ENCODE assay signal across 7 mouse cellular contexts in the genomic region with DNA sequence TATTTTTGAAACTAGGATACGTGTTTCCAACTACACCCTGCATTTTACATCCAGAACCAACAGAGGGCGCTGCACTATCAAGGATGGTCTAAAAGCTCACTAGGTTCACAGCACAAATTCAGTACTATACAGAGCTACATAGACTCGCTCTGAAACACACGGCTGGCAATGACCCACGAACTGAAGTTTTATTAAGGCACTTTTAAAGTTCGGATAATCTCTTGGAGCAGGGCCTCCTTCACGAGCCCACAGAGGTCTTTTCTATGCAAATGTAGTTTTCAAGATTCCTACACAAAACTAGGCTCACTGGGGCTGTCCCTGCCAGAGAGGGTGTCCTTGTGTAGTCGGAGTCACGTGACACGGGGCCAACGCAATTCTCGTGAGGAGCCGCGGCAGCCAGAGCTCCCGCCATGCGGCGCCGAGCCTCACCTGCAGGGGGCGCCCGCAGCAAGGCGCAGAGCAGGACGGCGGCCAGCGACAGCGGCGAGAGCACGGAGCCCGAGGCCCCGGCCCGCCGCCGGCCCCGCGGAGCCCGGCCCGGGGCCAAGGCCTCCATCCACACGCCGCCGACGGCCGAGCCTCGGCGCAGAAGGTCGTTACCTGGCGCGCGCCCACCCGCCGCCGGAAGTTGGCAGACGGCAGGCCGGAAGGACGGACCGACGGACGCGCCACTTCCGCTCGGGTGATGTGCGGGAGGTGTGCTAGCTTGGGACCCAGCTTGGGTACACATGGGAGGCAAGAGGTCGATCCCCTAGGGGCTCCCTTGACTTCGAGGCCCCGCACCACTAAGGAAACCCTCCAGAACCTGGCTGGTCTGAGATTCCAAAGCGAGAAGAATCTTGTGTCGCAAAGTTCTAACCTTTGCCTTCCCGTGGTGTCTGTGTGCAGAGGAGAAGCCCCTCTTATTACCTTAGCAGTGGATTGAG. TPM values are rescaled to one million over a fixed set of nuclear protein-coding genes. Genes with fewer than 3 reads are reported as not detected.
DNase-seq lines count a peak whose midpoint lies in the region; ATAC-seq and TF ChIP-seq lines count a peak whose summit lies in the region.

TSS of gene Spata48 (plus strand) at position 460 of the 926 bp plus-strand sequence.
TSS of gene Zpbp (minus strand) at position 774 of the 926 bp plus-strand sequence.

- no peaks in the 10 kb centered on the region for H3K9me3 ChIP-seq in embryonic facial prominence, embryonic 13.5 days
- H3K9me3 ChIP-seq in limb, embryonic 13.5 days, result no peaks in the 10 kb centered on the region
- H3K9me3 ChIP-seq in midbrain, embryonic 16.5 days (replicated peaks; ENCODE audit: control insufficient read depth, low read length, poor library complexity, severe bottlenecking), result no peaks in the 10 kb centered on the region

- H3K36me3 ChIP-seq in embryonic facial prominence, embryonic 13.5 days, result no peaks in the 10 kb centered on the region
- no peaks in the 10 kb centered on the region for H3K36me3 ChIP-seq in heart, adult 2 months (ENCODE audit: control insufficient read depth, insufficient read depth, low read length)
- H3K36me3 ChIP-seq in limb, embryonic 13.5 days, result no peaks in the 10 kb centered on the region
- H3K36me3 ChIP-seq in midbrain, embryonic 16.5 days (ENCODE audit: control insufficient read depth, insufficient read depth, low read length), result no peaks in the 10 kb centered on the region

- intact Hi-C loops in heart, adult 2 months (cut with DNase I), result loop anchor here (1.0 to 10.0 kb wide), 2 partner anchors 326 to 513 kb away; no protein-coding TSS in a partner anchor

- no peaks in the 10 kb centered on the region for H3K4me1 ChIP-seq in embryonic facial prominence, embryonic 13.5 days
- no peaks in the 10 kb centered on the region for H3K4me1 ChIP-seq in heart, adult 2 months (ENCODE audit: control insufficient read depth, insufficient read depth, low read length)
- H3K4me1 ChIP-seq in limb, embryonic 13.5 days, result no peaks in the 10 kb centered on the region
- peaks cover 3% of the 10 kb centered on the region; the same call in 1 of the 2 replicates for H3K4me1 ChIP-seq in midbrain, embryonic 16.5 days (ENCODE audit: control insufficient read depth, insufficient read depth, low read length)

- TF ChIP-seq POLR2A in heart, adult 2 months (IDR thresholded peaks at IDR 0.05; ENCODE audit: insufficient read depth, low read depth, low read length), result peak; percentile 34; the same call in 1 of the 2 replicates

- peak; percentile 94 for ATAC-seq in embryonic facial prominence, embryonic 13.5 days (ENCODE audit: insufficient number of reproducible peaks, insufficient read depth, low FRiP score, low TSS enrichment, low read depth)
- peak; percentile 98 for ATAC-seq in limb, embryonic 13.5 days (ENCODE audit: low FRiP score, low read depth)
- peak; percentile 98 for ATAC-seq in midbrain, embryonic 16.5 days

- DNase-seq in adrenal gland, postnatal 36 days, result peak; percentile 87 to 91
- peak; percentile 88 to 92 for DNase-seq in heart, adult 2 months
- peak; percentile 90 to 92 for DNase-seq in kidney, adult 8-10 months
- peak; percentile 84 to 90 for DNase-seq in spleen, postnatal 14 days (ENCODE audit: low spot score in 2 of 2)

- 2% methylated on average over 64 of the region's 66 CpGs for WGBS in embryonic facial prominence, embryonic 13.5 days
- 3% methylated on average over 66 of the region's 66 CpGs for WGBS in heart, adult 2 months
- WGBS in limb, embryonic 13.5 days, result 3% methylated on average over 66 of the region's 66 CpGs
- WGBS in midbrain, embryonic 16.5 days, result 3% methylated on average over 63 of the region's 66 CpGs

- H3K9ac ChIP-seq in embryonic facial prominence, embryonic 13.5 days, result peak within 1 kb of the TSS; percentile 82
- H3K9ac ChIP-seq in heart, adult 2 months (ENCODE audit: low read depth, low read length), result peak within 1 kb of the TSS; percentile 68
- peak within 1 kb of the TSS; percentile 67 for H3K9ac ChIP-seq in limb, embryonic 13.5 days
- peak within 1 kb of the TSS; percentile 74 for H3K9ac ChIP-seq in midbrain, embryonic 16.5 days (ENCODE audit: low read depth, low read length)

- H3K4me3 ChIP-seq in embryonic facial prominence, embryonic 13.5 days, result peak within 1 kb of the TSS; percentile 66
- H3K4me3 ChIP-seq in heart, adult 2 months, result peak within 1 kb of the TSS; percentile 46
- peak within 1 kb of the TSS; percentile 62 for H3K4me3 ChIP-seq in limb, embryonic 13.5 days
- peak within 1 kb of the TSS; percentile 70 for H3K4me3 ChIP-seq in midbrain, embryonic 16.5 days (ENCODE audit: low read depth, low read length)

- no peaks in the 10 kb centered on the region for H3K79me2 ChIP-seq in heart, adult 2 months (replicated peaks; ENCODE audit: control insufficient read depth, insufficient read depth, low read length)

- H3K27ac ChIP-seq in embryonic facial prominence, embryonic 13.5 days, result peak within 1 kb of the TSS; percentile 57
- H3K27ac ChIP-seq in heart, adult 2 months, result peak within 1 kb of the TSS; percentile 58
- H3K27ac ChIP-seq in limb, embryonic 13.5 days, result peak within 1 kb of the TSS; percentile 70
- peak within 1 kb of the TSS; percentile 85 for H3K27ac ChIP-seq in midbrain, embryonic 16.5 days (ENCODE audit: low read length)

- TF ChIP-seq CTCF in heart, adult 2 months (IDR thresholded peaks at IDR 0.05), result peak; percentile 70

- peaks cover 3% of the 10 kb centered on the region; the same call in 1 of the 2 replicates for H3K27me3 ChIP-seq in embryonic facial prominence, embryonic 13.5 days
- H3K27me3 ChIP-seq in heart, adult 2 months (ENCODE audit: control insufficient read depth, insufficient read depth, low read length), result no peaks in the 10 kb centered on the region
- no peaks in the 10 kb centered on the region for H3K27me3 ChIP-seq in limb, embryonic 13.5 days
- no peaks in the 10 kb centered on the region for H3K27me3 ChIP-seq in midbrain, embryonic 16.5 days (ENCODE audit: control insufficient read depth, insufficient read depth, low read depth, low read length)

- 0 out of 2 replicates have a peak, but pooled peaks have one; percentile 6 for TF ChIP-seq EP300 in heart, adult 2 months (IDR thresholded peaks at IDR 0.05; ENCODE audit: insufficient read depth, low read depth, low read length)

- H3K4me2 ChIP-seq in embryonic facial prominence, embryonic 13.5 days, result peak within 1 kb of the TSS; percentile 64
- H3K4me2 ChIP-seq in limb, embryonic 13.5 days (replicated peaks), result peak within 1 kb of the TSS; percentile 69
- peak within 1 kb of the TSS; percentile 70 for H3K4me2 ChIP-seq in midbrain, embryonic 16.5 days (ENCODE audit: low read length)

RNA-seq across cellular contexts. Expression of gene Spata48, which starts in this region (rescaled TPM):
- total RNA-seq in adrenal gland, postnatal 36 days (2021), result 1 to 10 TPM in 1 of 2 experiments, under 1 TPM in 1; 0.50 to 1.1 TPM
- 0.74 and 2.5 TPM in 2 replicates for polyA plus RNA-seq in embryonic facial prominence, embryonic 13.5 days (2015; fragmentation: Nextera tagmentation; extraction: Ambion mirVana)
- 1 to 10 TPM in 1 of 2 experiments, under 1 TPM in 1; 0.59 to 1.0 TPM for total RNA-seq in heart, adult 2 months (2021)
- 0.20 and 1.1 TPM in 2 replicates for polyA plus RNA-seq in heart, adult 2 months (2012; rRNA removed)
- polyA plus RNA-seq in limb, embryonic 13.5 days (2015; fragmentation: Nextera tagmentation; extraction: Ambion mirVana), result 0.61 and 0.83 TPM in 2 replicates
- polyA plus RNA-seq in midbrain, embryonic 16.5 days (2015; fragmentation: Nextera tagmentation; extraction: Ambion mirVana), result 0.30 TPM in 1 of 2 replicates, not detected in the other

RNA-seq across cellular contexts. Expression of gene Zpbp, which starts in this region (rescaled TPM):
- under 1 TPM; 0.36 to 0.53 TPM for total RNA-seq in adrenal gland, postnatal 36 days (2021)
- 0.90 and 1.2 TPM in 2 replicates for polyA plus RNA-seq in embryonic facial prominence, embryonic 13.5 days (2015; fragmentation: Nextera tagmentation; extraction: Ambion mirVana)
- under 1 TPM; 0.52 to 0.60 TPM for total RNA-seq in heart, adult 2 months (2021)
- 0.16 and 0.41 TPM in 2 replicates for polyA plus RNA-seq in heart, adult 2 months (2012; rRNA removed)
- 0.90 and 1.1 TPM in 2 replicates for polyA plus RNA-seq in limb, embryonic 13.5 days (2015; fragmentation: Nextera tagmentation; extraction: Ambion mirVana)
- polyA plus RNA-seq in midbrain, embryonic 16.5 days (2015; fragmentation: Nextera tagmentation; extraction: Ambion mirVana), result 1.5 and 1.7 TPM in 2 replicates

Comparison
In these comparisons a context has a peak if more than half of its experiments do, and no peak if none do; other contexts are left out.
1. Peak in every context shown above with its lines: DNase-seq, ATAC-seq, H3K4me3 ChIP-seq and H3K27ac ChIP-seq.